Mouse (Mus musculus) erythroid progenitor cell, adult 5-6 weeks (primary cell): ENCODE measurements around the gene Nrde2. TPM values are rescaled to one million over a fixed set of nuclear protein-coding genes. Genes with fewer than 3 reads are reported as not detected.

Experiments
- ATAC-seq: replicated peaks from 2 replicates; pipeline ENCODE4 v1.8.0; 2016; ENCODE audit warnings: moderate number of reproducible peaks, mild to moderate bottlenecking, moderate TSS enrichment, inconsistent platforms; ENCODE audit not compliant: poor library complexity, low FRiP score, severe bottlenecking
- total RNA-seq, 2 experiments: library from RNA; stranded (forward) in 1 of 2; stranded (reverse) in 1 of 2; fragments of 150-400 nt in 1 of 2; fragments of 186-747, 209-891 nt in 1 of 2; gene quantifications; 2 replicates each; pipeline versions ENCODE4 v1.2.3 to v1.2.4; 2015 to 2017; ENCODE audit warnings: low replicate concordance in 2 of 2

The Nrde2 gene
- total RNA-seq, 2 experiments from 2014 or later = 4.8 to 10.1 TPM

- no peak for ATAC-seq
Observed at GRCm38 (mm10) chr12:100182676-100183075, 23.2 kb upstream of the Nrde2 start.

GRCm38 (mm10) chr12:100180802-100181201 lies 21.3 kb upstream of the Nrde2 start:
- ATAC-seq = no peak

GRCm38 (mm10) chr12:100178898-100179440 lies 19.5 kb upstream of the Nrde2 start:
- ATAC-seq = no peak

GRCm38 (mm10) chr12:100176469-100177056 lies 17.1 kb upstream of the Nrde2 start:
- ATAC-seq = no peak

- no peak for ATAC-seq
Observed at GRCm38 (mm10) chr12:100172481-100172880, 13.0 kb upstream of the Nrde2 start.

- no peak for ATAC-seq
Observed at GRCm38 (mm10) chr12:100167931-100168871, 8.7 kb upstream of the Nrde2 start.

- no peak for ATAC-seq
Observed at GRCm38 (mm10) chr12:100167502-100167901, 8.0 kb upstream of the Nrde2 start.

GRCm38 (mm10) chr12:100166939-100167338 lies 7.5 kb upstream of the Nrde2 start:
- ATAC-seq = no peak

GRCm38 (mm10) chr12:100166177-100166576 lies 6.7 kb upstream of the Nrde2 start:
- no peak for ATAC-seq

GRCm38 (mm10) chr12:100164991-100165500 lies 5.6 kb upstream of the Nrde2 start:
- ATAC-seq = no peak

GRCm38 (mm10) chr12:100152466-100152865 lies 7.0 kb downstream of the Nrde2 start:
- no peak for ATAC-seq

GRCm38 (mm10) chr12:100144269-100144668 lies 15.2 kb downstream of the Nrde2 start:
- ATAC-seq = no peak

GRCm38 (mm10) chr12:100143737-100144136 lies 15.7 kb downstream of the Nrde2 start:
- ATAC-seq = no peak

- no peak for ATAC-seq
Observed at GRCm38 (mm10) chr12:100142848-100143523, 16.5 kb downstream of the Nrde2 start.

GRCm38 (mm10) chr12:100135117-100135516 lies 24.3 kb downstream of the Nrde2 start:
- no peak for ATAC-seq

GRCm38 (mm10) chr12:100134395-100134936 lies 25.0 kb downstream of the Nrde2 start:
- no peak for ATAC-seq

- peak; percentile 50; the same call in 1 of the 2 replicates for ATAC-seq
Observed at GRCm38 (mm10) chr12:100131655-100132054, 27.8 kb downstream of the Nrde2 start.

GRCm38 (mm10) chr12:100131167-100131566 lies 28.3 kb downstream of the Nrde2 start:
- no peak for ATAC-seq

GRCm38 (mm10) chr12:100128961-100129360 lies 30.5 kb downstream of the Nrde2 start:
- no peak for ATAC-seq

GRCm38 (mm10) chr12:100128522-100128921 lies 30.9 kb downstream of the Nrde2 start:
- no peak for ATAC-seq
